Mouse (Mus musculus) ES-Bruce4 (cell line): ENCODE data around the gene Snx4. TPM values are rescaled to one million over a fixed set of nuclear protein-coding genes. Genes with fewer than 3 reads are reported as not detected.

Experiments
- H3K27ac ChIP-seq: 2 replicates; pipeline ENCODE4 v1.5.1; 2012; ENCODE audit warnings: low read length, inconsistent platforms; ENCODE audit not compliant: insufficient read depth
- H3K27me3 ChIP-seq: 2 replicates; pipeline ENCODE4 v1.6.1; 2012; ENCODE audit warnings: mild to moderate bottlenecking, low read length, inconsistent platforms; ENCODE audit not compliant: control insufficient read depth, poor library complexity, insufficient read depth, severe bottlenecking
- H3K36me3 ChIP-seq: 2 replicates; pipeline ENCODE4 v1.6.1; 2012; ENCODE audit warnings: inconsistent platforms, mild to moderate bottlenecking, low read length, moderate library complexity; ENCODE audit not compliant: control insufficient read depth, poor library complexity, insufficient read depth, severe bottlenecking
- H3K4me1 ChIP-seq: one replicate; pipeline ENCODE4 v1.8.1; 2011; ENCODE audit warnings: low read length; ENCODE audit not compliant: control insufficient read depth, insufficient read depth
- H3K4me3 ChIP-seq: 2 replicates; pipeline ENCODE4 v1.5.1; 2011; ENCODE audit warnings: low read depth, mild to moderate bottlenecking, low read length
- H3K9ac ChIP-seq: 2 replicates; pipeline ENCODE4 v1.6.1; 2012; ENCODE audit warnings: low read depth, mild to moderate bottlenecking, inconsistent platforms; ENCODE audit not compliant: poor library complexity, severe bottlenecking
- H3K9me3 ChIP-seq: replicated peaks from 2 replicates; pipeline ENCODE4 v1.6.1; 2012; ENCODE audit warnings: mild to moderate bottlenecking, low read length, inconsistent platforms; ENCODE audit not compliant: control insufficient read depth, poor library complexity, insufficient read depth, severe bottlenecking
- CTCF ChIP-seq: IDR thresholded peaks from one replicate; pipeline ENCODE4 v1.8.1; 2011; ENCODE audit warnings: low read depth, low read length
- EP300 ChIP-seq: IDR thresholded peaks from 2 replicates; pipeline ENCODE4 v1.6.1; 2011; ENCODE audit warnings: low read depth, low read length; ENCODE audit not compliant: insufficient read depth
- POLR2A ChIP-seq: IDR thresholded peaks from one replicate; pipeline ENCODE4 v1.8.1; 2011; ENCODE audit warnings: low read length; ENCODE audit not compliant: insufficient read depth
- polyA plus RNA-seq: library from polyadenylated mRNA; stranded (reverse); fragments of >200 nt; gene quantifications from 2 replicates; pipeline ENCODE4 v1.2.4, GENCODE M21; 2011; ENCODE audit warnings: low read depth; ENCODE audit not compliant: missing spikeins, insufficient read depth, insufficient read length

The Snx4 gene
- polyA plus RNA-seq, 1 experiment: 97.8 TPM

DNA sequence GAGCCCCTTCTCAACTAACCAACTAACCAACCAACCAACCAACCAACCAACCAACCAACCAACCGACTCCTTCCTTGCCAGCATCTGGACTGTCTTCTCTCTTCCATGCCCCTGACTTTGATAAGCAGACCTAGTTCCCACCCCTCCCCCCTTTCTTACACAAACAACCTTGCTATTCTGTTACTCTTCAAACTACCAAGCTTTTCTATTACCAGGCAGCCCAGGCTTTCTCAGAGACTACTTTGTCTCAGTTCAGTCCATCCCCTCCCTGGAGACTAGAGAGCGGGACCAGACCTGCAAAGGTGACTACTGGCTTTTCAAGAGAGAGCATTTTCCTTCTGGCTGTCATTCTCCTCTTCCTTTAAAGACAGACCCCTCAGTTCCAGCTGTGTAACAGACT is 88.2 kb downstream of the Snx4 start:
- Histone ChIP-seq H3K9ac (no peak overlapping the region), H3K27me3 (no peaks in the 10 kb centered on the region), H3K4me3 (no peak overlapping the region), H3K9me3 (no peaks in the 10 kb centered on the region), H3K27ac (no peak overlapping the region), H3K36me3 (no peaks in the 10 kb centered on the region), H3K4me1 (peaks cover 1% of the 10 kb centered on the region)
- TF ChIP-seq CTCF: no peak
- TF ChIP-seq POLR2A: no peak
- no peak for TF ChIP-seq EP300

DNA sequence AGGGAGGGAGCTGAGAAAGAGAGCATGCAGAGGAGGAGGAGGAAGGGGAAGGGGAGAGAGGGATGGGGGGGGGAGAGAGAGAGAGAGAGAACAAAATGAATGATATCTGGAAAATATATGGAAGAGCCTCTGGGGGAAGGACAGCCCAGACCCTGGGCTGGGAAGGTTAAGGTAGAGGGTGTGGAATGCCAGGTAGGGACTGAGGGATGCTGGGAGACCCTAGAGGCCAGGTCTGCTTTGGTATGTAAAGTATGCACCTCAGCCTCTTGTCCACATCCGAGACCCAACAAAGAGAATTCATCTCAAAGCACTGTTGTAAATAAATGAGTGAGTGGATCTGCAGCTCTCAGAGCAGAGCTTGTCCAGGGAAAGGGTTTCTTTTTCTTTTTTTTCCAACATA is 91.1 kb downstream of the Snx4 start:
- Histone ChIP-seq H3K4me1 (no peaks in the 10 kb centered on the region), H3K36me3 (no peaks in the 10 kb centered on the region), H3K9me3 (no peaks in the 10 kb centered on the region), H3K9ac (no peak overlapping the region), H3K4me3 (no peak overlapping the region), H3K27ac (no peak overlapping the region), H3K27me3 (no peaks in the 10 kb centered on the region)
- TF ChIP-seq EP300: peak; percentile 59; the same call in 1 of the 2 replicates
- TF ChIP-seq CTCF: no peak

DNA sequence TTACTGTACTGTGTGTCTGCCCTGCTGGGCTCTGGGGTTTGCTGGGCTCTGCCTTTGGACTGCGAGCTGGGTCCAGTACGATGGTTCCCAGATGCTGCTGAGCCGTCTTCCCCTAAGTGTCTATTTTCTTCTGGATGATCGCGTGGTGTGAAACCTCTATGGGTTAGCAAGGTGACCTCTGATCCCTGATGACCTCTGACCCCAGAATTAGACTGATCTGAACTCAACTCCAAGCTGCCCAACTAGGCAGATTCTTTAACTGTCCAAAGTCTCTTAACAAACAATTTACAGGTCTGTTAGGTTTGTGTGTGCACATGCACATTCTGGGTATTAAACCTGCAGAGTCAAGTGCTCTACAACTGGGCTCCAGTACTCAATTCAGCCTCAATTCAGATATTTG is 91.9 kb downstream of the Snx4 start:
- no peak for TF ChIP-seq POLR2A
- no peak for TF ChIP-seq CTCF
- TF ChIP-seq EP300: no peak
- Histone ChIP-seq H3K27me3 (no peaks in the 10 kb centered on the region), H3K4me1 (no peaks in the 10 kb centered on the region), H3K9ac (no peak overlapping the region), H3K4me3 (no peak overlapping the region), H3K36me3 (no peaks in the 10 kb centered on the region), H3K9me3 (no peaks in the 10 kb centered on the region), H3K27ac (no peak overlapping the region)

DNA sequence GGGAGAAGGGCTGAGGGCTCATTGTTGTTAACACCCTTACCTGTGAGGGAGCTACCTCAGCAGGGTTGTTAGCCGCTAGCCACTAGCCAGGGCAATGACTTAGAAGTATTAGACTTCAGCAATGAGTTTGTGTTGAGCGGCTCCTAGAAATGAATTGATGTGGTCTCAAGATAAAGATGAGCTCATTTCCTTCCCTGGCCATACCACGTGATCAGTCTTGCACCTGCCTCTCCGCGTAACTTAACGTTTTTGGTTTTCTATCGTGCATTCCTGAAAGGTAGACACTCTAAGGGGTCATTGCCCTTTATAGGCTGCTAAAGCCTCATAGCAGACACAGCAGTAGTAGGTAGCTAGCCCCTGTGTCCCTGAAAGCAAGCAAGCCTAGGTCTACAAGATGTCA is 92.4 kb downstream of the Snx4 start:
- Histone ChIP-seq H3K9me3 (no peaks in the 10 kb centered on the region), H3K4me1 (no peaks in the 10 kb centered on the region), H3K9ac (no peak overlapping the region), H3K36me3 (no peaks in the 10 kb centered on the region), H3K27me3 (no peaks in the 10 kb centered on the region), H3K4me3 (no peak overlapping the region), H3K27ac (no peak overlapping the region)
- TF ChIP-seq EP300 (no peak), CTCF (no peak), POLR2A (no peak)

DNA sequence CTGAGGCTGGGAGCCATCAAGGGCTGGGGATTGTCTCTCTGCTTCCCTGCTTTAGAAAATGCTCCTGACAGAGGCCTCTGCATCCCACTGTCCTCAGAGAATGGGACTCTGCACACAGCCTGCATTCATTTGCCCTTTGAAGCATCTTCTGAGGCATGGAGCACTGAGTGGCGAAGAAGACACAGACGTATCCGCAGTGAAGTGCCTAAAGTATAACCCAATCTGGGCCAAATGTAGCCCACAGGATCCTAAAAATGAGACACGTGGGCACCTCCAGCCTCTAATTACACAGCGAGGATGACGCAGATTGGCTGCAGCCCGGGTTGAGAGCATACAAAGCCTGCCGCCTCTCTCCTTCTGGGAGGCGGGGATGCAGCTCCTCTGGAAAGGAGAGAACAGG is 93.1 kb downstream of the Snx4 start:
- TF ChIP-seq POLR2A: no peak
- no peak overlapping the region for H3K9ac ChIP-seq

DNA sequence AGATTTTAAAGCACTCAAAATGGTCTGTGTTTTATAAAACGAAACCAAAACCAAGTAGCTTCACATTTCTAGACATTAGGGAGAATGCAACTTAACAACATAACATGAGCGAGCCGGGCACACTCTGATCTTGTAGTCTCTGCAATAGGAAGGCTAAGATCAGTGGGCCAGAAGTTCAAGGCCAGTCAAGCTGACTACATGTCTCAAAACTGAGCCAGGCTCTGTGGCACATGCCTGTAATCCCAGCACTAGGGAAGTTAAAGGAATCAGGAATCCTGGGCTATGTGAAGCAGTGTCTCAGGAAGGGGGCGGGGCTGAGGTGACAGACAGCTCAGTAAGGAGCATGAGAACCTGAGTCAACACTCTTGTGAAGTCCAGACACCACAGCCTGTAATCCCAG is 93.6 kb downstream of the Snx4 start:
- no peak overlapping the region for H3K9ac ChIP-seq
- H3K27me3 ChIP-seq: no peaks in the 10 kb centered on the region
- H3K4me3 ChIP-seq: no peak overlapping the region
- H3K36me3 ChIP-seq: no peaks in the 10 kb centered on the region
- TF ChIP-seq EP300 (no peak), CTCF (no peak), POLR2A (no peak)
- no peaks in the 10 kb centered on the region for H3K9me3 ChIP-seq
- H3K27ac ChIP-seq: no peak overlapping the region
- no peaks in the 10 kb centered on the region for H3K4me1 ChIP-seq

More for the DNA sequence above, 93.1 kb downstream of the Snx4 start:
- Histone ChIP-seq H3K9me3 (no peaks in the 10 kb centered on the region), H3K4me1 (no peaks in the 10 kb centered on the region), H3K36me3 (no peaks in the 10 kb centered on the region), H3K27me3 (no peaks in the 10 kb centered on the region), H3K4me3 (no peak overlapping the region), H3K27ac (no peak overlapping the region)

DNA sequence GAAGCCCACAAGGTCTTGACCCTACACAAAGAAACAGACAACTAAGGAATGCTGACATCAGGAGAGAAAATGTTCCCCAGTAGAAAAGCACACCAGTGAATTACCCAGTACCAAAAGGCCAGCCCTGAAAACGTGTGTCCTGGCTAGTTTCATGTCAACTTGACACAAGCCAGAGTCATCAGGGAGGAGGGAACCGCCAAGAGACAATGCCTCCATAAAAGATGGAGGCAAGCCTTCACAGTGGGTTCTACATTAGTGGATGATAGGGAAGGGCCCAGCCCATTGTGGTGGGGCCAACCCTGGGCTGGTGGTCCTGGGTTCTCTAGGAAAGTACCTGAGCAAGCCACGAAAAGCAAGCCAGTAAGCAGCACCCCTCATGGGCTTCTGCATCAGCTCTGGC is 95.1 kb downstream of the Snx4 start:
- TF ChIP-seq POLR2A (no peak), EP300 (no peak), CTCF (no peak)
- Histone ChIP-seq H3K4me3 (no peak overlapping the region), H3K9ac (no peak overlapping the region), H3K4me1 (no peaks in the 10 kb centered on the region), H3K36me3 (no peaks in the 10 kb centered on the region), H3K9me3 (no peaks in the 10 kb centered on the region), H3K27me3 (no peaks in the 10 kb centered on the region), H3K27ac (no peak overlapping the region)
